Comparison of ENCODE assay signal across 8 mouse cellular contexts in the genomic region with DNA sequence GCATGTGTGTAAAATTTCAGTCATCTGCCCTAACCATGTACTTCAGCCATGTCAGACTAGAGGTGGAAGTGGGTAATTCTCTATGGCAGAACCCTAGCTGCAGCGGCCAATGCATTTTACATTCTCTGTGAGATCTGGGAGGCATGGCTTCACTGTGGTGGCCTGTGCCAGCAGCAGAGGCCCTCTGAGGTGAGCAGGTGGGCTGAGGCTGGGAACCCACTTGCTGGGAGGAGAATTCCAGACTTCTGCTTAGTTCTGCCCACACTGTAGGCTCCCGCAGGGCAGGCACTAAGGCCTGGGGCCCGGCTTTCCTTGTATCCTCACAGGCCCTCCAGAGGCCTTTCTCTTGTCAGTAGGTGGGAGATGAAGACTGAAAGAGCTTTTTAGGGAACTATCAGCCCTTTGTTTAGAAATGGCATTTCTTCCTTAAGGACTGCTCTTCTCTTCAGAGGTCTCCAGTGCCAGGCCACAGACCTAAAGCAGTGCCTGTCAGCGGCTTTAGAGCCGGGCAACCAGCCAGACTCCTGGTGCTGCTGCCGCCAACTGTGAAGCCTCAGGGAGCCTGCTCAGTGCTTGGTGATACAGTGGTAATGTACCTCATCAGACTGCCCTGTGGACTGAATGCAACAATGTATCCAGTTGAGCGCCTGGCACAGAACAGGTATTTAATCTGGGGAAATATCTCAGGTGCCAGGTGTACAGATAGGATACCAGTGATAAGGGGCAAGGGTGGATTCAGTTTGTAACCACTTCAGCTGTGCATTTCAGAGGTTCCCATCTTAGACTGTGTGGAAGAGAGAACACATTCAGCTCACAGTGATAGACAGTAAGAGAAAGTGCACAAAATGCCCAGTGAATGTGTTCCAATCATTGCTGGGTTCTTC.
A peak's percentile ranks its signal among the peaks of the same experiment; 100 is the strongest.
DNase-seq lines count a peak whose midpoint lies in the region; ATAC-seq lines count a peak whose summit lies in the region.

No protein-coding gene starts in this region.

- WGBS in limb, embryonic 12.5 days: 79% methylated on average over 7 of the region's 7 CpGs
- 91% methylated on average over 7 of the region's 7 CpGs for WGBS in limb, embryonic 10.5 days
- WGBS in hindbrain, embryonic 13.5 days: 57% methylated on average over 7 of the region's 7 CpGs
- WGBS in lung, embryonic 15.5 days: 48% methylated on average over 7 of the region's 7 CpGs

- no peak overlapping the region for H3K4me2 ChIP-seq in limb, embryonic 12.5 days
- H3K4me2 ChIP-seq in hindbrain, embryonic 13.5 days: no peak overlapping the region
- no peak overlapping the region for H3K4me2 ChIP-seq in lung, embryonic 15.5 days

- no peak for DNase-seq in limb, embryonic 10.5 days (ENCODE audit: low spot score)
- peak; percentile 35 to 74 for DNase-seq in gastrocnemius, adult 8-10 months (ENCODE audit: low spot score in 2 of 2)
- DNase-seq in testis, postnatal 14 days (ENCODE audit: low spot score): peak; percentile 42
- DNase-seq in thymus, postnatal 10 days (ENCODE audit: low spot score in 2 of 2): no peak

- no peak overlapping the region for H3K4me3 ChIP-seq in limb, embryonic 12.5 days (replicated peaks)
- H3K4me3 ChIP-seq in limb, embryonic 10.5 days: no peak overlapping the region
- no peak overlapping the region for H3K4me3 ChIP-seq in hindbrain, embryonic 13.5 days
- H3K4me3 ChIP-seq in lung, embryonic 15.5 days: no peak overlapping the region

- peaks cover 17% of the 10 kb centered on the region for H3K36me3 ChIP-seq in limb, embryonic 12.5 days
- peaks cover 46% of the 10 kb centered on the region for H3K36me3 ChIP-seq in limb, embryonic 10.5 days
- H3K36me3 ChIP-seq in hindbrain, embryonic 13.5 days: no peaks in the 10 kb centered on the region
- no peaks in the 10 kb centered on the region for H3K36me3 ChIP-seq in lung, embryonic 15.5 days

- H3K9me3 ChIP-seq in limb, embryonic 12.5 days: no peaks in the 10 kb centered on the region
- H3K9me3 ChIP-seq in limb, embryonic 10.5 days (replicated peaks): no peaks in the 10 kb centered on the region
- H3K9me3 ChIP-seq in hindbrain, embryonic 13.5 days: no peaks in the 10 kb centered on the region
- H3K9me3 ChIP-seq in lung, embryonic 15.5 days: no peaks in the 10 kb centered on the region

- no peak overlapping the region for H3K9ac ChIP-seq in limb, embryonic 12.5 days (replicated peaks)
- H3K9ac ChIP-seq in hindbrain, embryonic 13.5 days: no peak overlapping the region
- H3K9ac ChIP-seq in lung, embryonic 15.5 days: no peak overlapping the region

- H3K27me3 ChIP-seq in limb, embryonic 12.5 days: no peaks in the 10 kb centered on the region
- H3K27me3 ChIP-seq in limb, embryonic 10.5 days (ENCODE audit: low read depth, poor library complexity, severe bottlenecking): no peaks in the 10 kb centered on the region
- no peaks in the 10 kb centered on the region for H3K27me3 ChIP-seq in hindbrain, embryonic 13.5 days
- H3K27me3 ChIP-seq in lung, embryonic 15.5 days: no peaks in the 10 kb centered on the region

- peaks cover 34% of the 10 kb centered on the region for H3K4me1 ChIP-seq in limb, embryonic 12.5 days (replicated peaks)
- H3K4me1 ChIP-seq in limb, embryonic 10.5 days: peaks cover 22% of the 10 kb centered on the region
- peaks cover 30% of the 10 kb centered on the region for H3K4me1 ChIP-seq in hindbrain, embryonic 13.5 days (replicated peaks)
- peaks cover 16% of the 10 kb centered on the region for H3K4me1 ChIP-seq in lung, embryonic 15.5 days

- ATAC-seq in limb, embryonic 12.5 days (ENCODE audit: insufficient number of reproducible peaks, insufficient read depth, low FRiP score, low TSS enrichment, low read depth): no peak
- peak; percentile 62; the same call in 1 of the 2 replicates for ATAC-seq in cerebellum, adult (ENCODE audit: insufficient number of reproducible peaks, low FRiP score, low TSS enrichment)
- peak; percentile 71; the same call in 1 of the 2 replicates for ATAC-seq in hindbrain, embryonic 13.5 days (ENCODE audit: low FRiP score)
- ATAC-seq in lung, embryonic 15.5 days (ENCODE audit: borderline replicate concordance, extremely low read depth, low FRiP score, low TSS enrichment): peak; percentile 69; the same call in 1 of the 2 replicates

- H3K27ac ChIP-seq in limb, embryonic 12.5 days: 0 out of 2 replicates have a peak overlapping the region, but pooled peaks have one; percentile 54
- no peak overlapping the region for H3K27ac ChIP-seq in limb, embryonic 10.5 days
- H3K27ac ChIP-seq in hindbrain, embryonic 13.5 days: peak overlapping the region; percentile 76
- no peak overlapping the region; the same call in 1 of the 2 replicates for H3K27ac ChIP-seq in lung, embryonic 15.5 days

Comparison
In these comparisons a context has a peak if more than half of its experiments do, and no peak if none do; other contexts are left out.
1. H3K27ac ChIP-seq: peak in limb, embryonic 12.5 days (single experiment) and hindbrain, embryonic 13.5 days (single experiment); none in limb, embryonic 10.5 days (single experiment) and lung, embryonic 15.5 days (single experiment).
2. DNase-seq: peak in gastrocnemius, adult 8-10 months (2 of 2) and testis, postnatal 14 days (single experiment); none in limb, embryonic 10.5 days (single experiment) and thymus, postnatal 10 days (0 of 2).